In the genomic region with DNA sequence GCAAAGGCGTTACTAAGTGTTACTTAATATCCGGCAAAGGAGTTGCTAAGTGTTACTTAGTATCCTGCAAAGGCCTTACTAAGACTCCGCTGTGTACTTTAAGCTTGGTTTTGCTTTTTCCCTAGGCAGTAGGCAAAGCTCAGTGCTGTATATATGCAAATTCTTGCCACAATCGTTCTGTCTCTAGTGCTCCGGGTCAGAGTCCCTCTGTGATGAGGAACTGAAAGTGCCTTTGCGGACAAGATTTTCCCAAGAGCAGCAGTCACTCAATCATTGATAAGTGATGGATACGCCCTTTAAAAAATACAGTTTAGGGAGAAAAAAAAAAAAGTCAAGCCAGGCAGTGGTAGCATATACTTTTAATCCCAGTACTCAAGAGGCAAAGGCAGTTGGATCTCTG, we compare ENCODE assay signal across 23 mouse cellular contexts. TPM values are rescaled to one million over a fixed set of nuclear protein-coding genes. Genes with fewer than 3 reads are reported as not detected.
DNase-seq lines count a peak whose midpoint lies in the region; ATAC-seq and TF ChIP-seq lines count a peak whose summit lies in the region.
"Had no signal": no experiment of that assay in that cellular context is flagged by ENCODE, and none has a peak within 500 bp of the region (broad histone marks: within the 10 kb centered on the region; RNA-seq: fewer than 3 reads in every experiment).

No protein-coding gene starts in this region.

- TF ChIP-seq CTCF in liver, adult 2 months (IDR thresholded peaks at IDR 0.05; ENCODE audit: low read depth, low read length), result no peak

- no peaks in the 10 kb centered on the region for H3K9me3 ChIP-seq in liver, embryonic 11.5 days (ENCODE audit: control insufficient read depth, low read length)
- no peaks in the 10 kb centered on the region for H3K9me3 ChIP-seq in heart, embryonic 10.5 days
- H3K9me3 ChIP-seq: forebrain, embryonic 13.5 days; heart, embryonic 15.5 days; hindbrain, embryonic 10.5 days; limb, embryonic 10.5 days; midbrain, embryonic 12.5 days; neural tube, embryonic 13.5 days had no signal

- no peak for TF ChIP-seq POLR2A in liver, adult 2 months (IDR thresholded peaks at IDR 0.05; ENCODE audit: extremely low read depth, insufficient read depth, low read length)

- no peak overlapping the region for H3K27ac ChIP-seq in liver, adult 2 months (replicated peaks; ENCODE audit: insufficient read depth, low read depth, low read length)
- no peak overlapping the region for H3K27ac ChIP-seq in liver, embryonic 11.5 days (ENCODE audit: low read depth, low read length)
- no peak overlapping the region for H3K27ac ChIP-seq in heart, embryonic 10.5 days
- H3K27ac ChIP-seq: forebrain, embryonic 13.5 days; heart, embryonic 15.5 days; hindbrain, embryonic 10.5 days; hindbrain, postnatal 0 days; limb, embryonic 10.5 days; liver, embryonic 14.5 days; macrophage; midbrain, embryonic 12.5 days; neural tube, embryonic 13.5 days had no signal

- no peak for ATAC-seq in liver, embryonic 11.5 days (replicated peaks; ENCODE audit: low FRiP score)
- ATAC-seq in megakaryocyte, adult 5-6 weeks (ENCODE audit: poor library complexity, severe bottlenecking), result peak; percentile 65

- H3K4me1 ChIP-seq in liver, adult 2 months (ENCODE audit: control insufficient read depth, insufficient read depth, low read length), result peaks cover 2% of the 10 kb centered on the region; the same call in 1 of the 2 replicates
- no peaks in the 10 kb centered on the region for H3K4me1 ChIP-seq in liver, embryonic 11.5 days (replicated peaks; ENCODE audit: control insufficient read depth, insufficient read depth, low read length)
- peaks cover 16% of the 10 kb centered on the region for H3K4me1 ChIP-seq in heart, embryonic 10.5 days

- H3K36me3 ChIP-seq in liver, adult 2 months (ENCODE audit: control insufficient read depth, insufficient read depth, low read length), result no peaks in the 10 kb centered on the region
- H3K36me3 ChIP-seq in liver, embryonic 11.5 days (ENCODE audit: control insufficient read depth, insufficient read depth, low read length), result peaks cover 3% of the 10 kb centered on the region; the same call in 1 of the 2 replicates
- peaks cover 58% of the 10 kb centered on the region for H3K36me3 ChIP-seq in heart, embryonic 10.5 days

- H3K4me3 ChIP-seq in liver, adult 2 months (ENCODE audit: insufficient read depth, low read depth, low read length), result no peak overlapping the region
- H3K4me3 ChIP-seq in liver, embryonic 11.5 days (ENCODE audit: low read depth, low read length), result no peak overlapping the region
- H3K4me3 ChIP-seq in heart, embryonic 10.5 days, result no peak overlapping the region
- H3K4me3 ChIP-seq: forebrain, embryonic 13.5 days; heart, embryonic 15.5 days; hindbrain, embryonic 10.5 days; limb, embryonic 10.5 days; midbrain, embryonic 12.5 days; neural tube, embryonic 13.5 days had no signal

- peak; percentile 36 for DNase-seq in liver, adult 2 months (ENCODE audit: extremely low read depth, low read depth, low spot score)
- no peak for DNase-seq in liver, embryonic 11.5 days (ENCODE audit: low spot score)
- peak; percentile 84 to 87 for DNase-seq in spleen, postnatal 36 days (ENCODE audit: low spot score in 2 of 2)
- no peak for DNase-seq in spleen, adult 12 weeks (ENCODE audit: low spot score)
- no peak for DNase-seq in layer of hippocampus, postnatal 36 days
- no peak for DNase-seq in adrenal gland, postnatal 10 days
- DNase-seq in heart, embryonic 10.5 days (ENCODE audit: low spot score), result no peak
- DNase-seq: heart, adult 18-20 months; kidney, adult 8-10 months; kidney, postnatal 36 days; right cerebral cortex, postnatal 14 days; thymus, postnatal 36 days had no signal

- H3K27me3 ChIP-seq in liver, adult 2 months (ENCODE audit: control insufficient read depth, insufficient read depth, low read length), result no peaks in the 10 kb centered on the region
- no peaks in the 10 kb centered on the region for H3K27me3 ChIP-seq in liver, embryonic 11.5 days (replicated peaks; ENCODE audit: control insufficient read depth, insufficient read depth, low read length)
- no peaks in the 10 kb centered on the region for H3K27me3 ChIP-seq in heart, embryonic 10.5 days (ENCODE audit: insufficient read depth, poor library complexity, severe bottlenecking)
- H3K27me3 ChIP-seq: forebrain, embryonic 13.5 days; heart, embryonic 15.5 days; midbrain, embryonic 12.5 days; neural tube, embryonic 13.5 days had no signal

- H3K9ac ChIP-seq in liver, adult 2 months (ENCODE audit: low read depth, low read length), result no peak overlapping the region
- no peak overlapping the region for H3K9ac ChIP-seq in liver, embryonic 11.5 days (ENCODE audit: low read depth, low read length)
- H3K9ac ChIP-seq: forebrain, embryonic 13.5 days; heart, embryonic 15.5 days; liver, embryonic 14.5 days; midbrain, embryonic 12.5 days; neural tube, embryonic 13.5 days had no signal

- WGBS in liver, adult 2 months, result 82% methylated on average over 7 of the region's 7 CpGs
- 73% methylated on average over 7 of the region's 7 CpGs for WGBS in liver, embryonic 11.5 days
- 82% methylated on average over 7 of the region's 7 CpGs for WGBS in heart, embryonic 10.5 days

- H3K79me2 ChIP-seq in liver, adult 2 months (ENCODE audit: control insufficient read depth, insufficient read depth, low read length), result no peaks in the 10 kb centered on the region

- no peak overlapping the region for H3K4me2 ChIP-seq in liver, embryonic 11.5 days
- H3K4me2 ChIP-seq: forebrain, embryonic 13.5 days; heart, embryonic 15.5 days; midbrain, embryonic 12.5 days; neural tube, embryonic 13.5 days had no signal

RNA-seq across cellular contexts. Expression of a gene that starts 48.4 kb away (rescaled TPM):
- not detected in 2 replicates for total RNA-seq in liver, adult 2 months (2014; rRNA removed)
- polyA plus RNA-seq in liver, adult 2 months (2012; rRNA removed), result 0.32 and 0.65 TPM in 2 replicates
- polyA plus RNA-seq in liver, embryonic 11.5 days (2014; fragmentation: Nextera tagmentation; extraction: Ambion mirVana), result 10.1 and 10.4 TPM in 2 replicates
- total RNA-seq in megakaryocyte, adult 5-6 weeks (2015), result 1.2 and 2.1 TPM in 2 replicates
- 0.81 and 1.8 TPM in 2 replicates for total RNA-seq in megakaryocyte, adult 5-6 weeks (2017)
- total RNA-seq in layer of hippocampus, postnatal 36 days (2021), result not detected
- total RNA-seq in adrenal gland, postnatal 10 days (2021), result under 1 TPM; 0.09 to 0.18 TPM
- 0.36 and 1.7 TPM in 2 replicates for polyA plus RNA-seq in heart, embryonic 10.5 days (2016; fragmentation: Nextera tagmentation; extraction: Ambion mirVana)
- total RNA-seq: gastrocnemius, adult 8-10 months; heart, adult 18-20 months; hindbrain, postnatal 0 days had no signal
- polyA plus RNA-seq: forebrain, embryonic 13.5 days; neural tube, embryonic 13.5 days had no signal

Comparison
In these comparisons a context has a peak if more than half of its experiments do, and no peak if none do; other contexts are left out.
1. DNase-seq: peak in liver, adult 2 months (single experiment) and spleen, postnatal 36 days (2 of 2); none in liver, embryonic 11.5 days (single experiment), spleen, adult 12 weeks (single experiment), layer of hippocampus, postnatal 36 days (0 of 2), adrenal gland, postnatal 10 days (single experiment) and heart, embryonic 10.5 days (single experiment).